Mouse (Mus musculus): Measurements from ENCODE around the gene Usp18.

The Usp18 gene

GRCm38 (mm10) chr6:121245127-121246036 is at the start of gene Usp18:
Gene Usp18, plus strand, starts transcription at chr6:121245906.
- DNase-seq, result peak; percentile 95 to 98

DNA sequence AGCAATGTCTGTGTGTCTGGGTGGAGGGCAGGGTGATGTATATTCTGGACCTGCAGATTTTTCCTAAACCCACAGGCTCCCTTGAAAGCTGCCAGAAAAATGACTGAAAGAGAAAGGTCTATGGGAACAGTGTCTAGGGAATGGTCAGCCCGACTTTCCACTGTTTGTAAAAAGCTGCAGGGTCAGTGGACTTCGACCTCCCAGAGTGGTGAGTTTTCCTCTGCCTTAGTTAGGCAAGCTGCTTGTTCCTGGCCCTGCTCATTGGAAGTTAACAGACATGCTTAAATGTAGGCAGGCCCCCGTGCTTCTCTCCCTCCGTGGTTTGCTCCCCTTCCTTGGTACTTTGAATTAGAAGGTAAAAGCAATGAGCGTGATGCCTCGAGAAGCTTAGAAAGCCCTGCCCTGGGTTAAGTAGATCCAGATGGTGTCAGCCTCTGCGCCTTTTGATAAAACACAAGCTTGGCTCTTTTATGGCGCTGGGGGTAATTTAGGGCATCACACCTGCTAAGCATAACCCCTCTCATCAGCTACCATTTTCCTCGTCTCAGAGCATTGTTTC is 47.8 kb upstream of the Usp18 start:
- DNase-seq, result peak; percentile 53 to 60

- no peak for DNase-seq
These were observed 45.2 kb upstream of the Usp18 start for GRCm38 (mm10) chr6:121200458-121200857.

DNA sequence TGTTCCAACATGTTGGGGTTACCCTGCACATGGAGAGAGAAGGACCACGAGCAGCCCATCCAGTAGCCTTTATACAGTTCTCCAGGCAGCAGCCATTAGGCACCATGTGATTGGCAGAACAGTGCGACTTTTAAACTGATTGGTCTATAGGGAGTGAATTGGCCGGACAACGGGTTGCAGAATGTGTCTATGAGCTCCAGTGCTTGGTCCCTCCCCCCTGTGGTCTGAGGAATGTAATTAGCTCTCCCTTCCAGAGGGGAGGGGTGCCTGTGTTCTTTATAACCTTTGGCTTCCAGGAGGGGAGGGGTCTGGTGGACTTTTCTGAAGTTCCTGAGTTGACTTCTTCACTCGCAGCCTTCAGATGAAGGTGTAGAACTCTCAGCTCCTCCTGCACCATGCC is 43.7 kb upstream of the Usp18 start:
- DNase-seq, result no peak

GRCm38 (mm10) chr6:121206481-121206880 is 39.2 kb upstream of the Usp18 start:
- no peak for DNase-seq

DNA sequence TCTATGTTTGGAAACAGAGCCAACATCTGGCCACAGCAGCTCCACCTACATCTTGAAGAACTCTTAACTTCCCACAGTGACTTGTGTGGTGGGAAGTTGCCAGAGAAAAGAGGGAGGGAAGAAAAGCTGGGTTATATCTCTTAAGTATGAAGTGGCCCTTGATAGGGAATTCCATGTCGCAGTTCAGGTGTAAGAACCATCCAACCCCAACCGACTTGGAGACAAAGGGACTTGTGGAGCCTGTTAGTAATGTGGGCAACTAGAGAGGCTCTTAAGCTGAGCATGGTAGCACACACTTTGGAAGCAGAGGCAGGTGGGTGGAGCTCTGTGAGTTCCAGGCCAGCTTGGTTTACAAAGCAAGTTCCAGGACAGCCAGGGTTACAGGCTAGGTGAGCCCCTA is 36.1 kb upstream of the Usp18 start:
- no peak for DNase-seq

GRCm38 (mm10) chr6:121210149-121210925 is 35.4 kb upstream of the Usp18 start, which contains the start of gene Tuba8:
Gene Tuba8, plus strand, starts transcription at chr6:121210696.
- DNase-seq, result peak; percentile 44 to 45

GRCm38 (mm10) chr6:121210926-121211289 is 34.8 kb upstream of the Usp18 start:
- no peak for DNase-seq

DNA sequence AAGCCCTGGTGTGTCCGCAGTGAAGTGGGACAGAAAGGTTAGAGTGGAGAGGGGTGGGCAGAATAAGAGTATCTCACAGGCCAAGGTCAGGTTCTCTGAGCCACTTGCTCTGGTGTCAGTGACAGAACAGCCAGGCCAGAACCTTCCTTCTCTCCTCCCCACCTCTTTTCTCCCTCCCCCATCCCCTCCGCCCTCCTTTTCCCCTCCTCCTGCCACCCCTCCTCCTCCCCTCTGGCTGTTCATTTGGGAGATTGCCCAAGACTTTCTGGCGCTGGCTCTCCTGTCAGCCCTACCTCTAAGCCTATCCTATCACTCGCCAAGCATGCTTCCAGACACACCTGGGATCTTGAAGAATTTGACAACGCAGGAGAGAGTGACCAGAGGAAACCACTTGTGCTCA is 34.0 kb upstream of the Usp18 start:
- peak; percentile 36 to 41 for DNase-seq

- DNase-seq, result no peak
These were observed 32.7 kb upstream of the Usp18 start for GRCm38 (mm10) chr6:121212988-121213387.

DNA sequence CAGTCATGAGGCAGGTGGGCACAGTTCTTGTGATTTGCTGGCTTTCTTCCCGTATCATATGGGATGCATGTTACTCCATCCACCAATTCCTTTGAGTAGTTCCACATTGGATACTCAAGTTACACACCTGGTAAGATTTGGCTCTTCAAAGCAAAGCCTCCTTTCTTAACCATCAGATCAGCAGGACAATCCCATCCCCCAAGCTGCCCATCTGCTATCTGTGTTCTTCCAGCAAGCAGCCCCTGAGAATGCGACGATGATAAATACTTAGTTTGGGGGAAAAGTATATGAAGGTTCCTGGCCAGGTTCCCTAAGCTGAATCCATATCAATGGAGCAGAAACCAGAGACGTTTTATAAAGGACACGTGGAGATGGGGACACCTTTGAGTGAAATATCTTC is 31.5 kb upstream of the Usp18 start:
- no peak for DNase-seq

DNA sequence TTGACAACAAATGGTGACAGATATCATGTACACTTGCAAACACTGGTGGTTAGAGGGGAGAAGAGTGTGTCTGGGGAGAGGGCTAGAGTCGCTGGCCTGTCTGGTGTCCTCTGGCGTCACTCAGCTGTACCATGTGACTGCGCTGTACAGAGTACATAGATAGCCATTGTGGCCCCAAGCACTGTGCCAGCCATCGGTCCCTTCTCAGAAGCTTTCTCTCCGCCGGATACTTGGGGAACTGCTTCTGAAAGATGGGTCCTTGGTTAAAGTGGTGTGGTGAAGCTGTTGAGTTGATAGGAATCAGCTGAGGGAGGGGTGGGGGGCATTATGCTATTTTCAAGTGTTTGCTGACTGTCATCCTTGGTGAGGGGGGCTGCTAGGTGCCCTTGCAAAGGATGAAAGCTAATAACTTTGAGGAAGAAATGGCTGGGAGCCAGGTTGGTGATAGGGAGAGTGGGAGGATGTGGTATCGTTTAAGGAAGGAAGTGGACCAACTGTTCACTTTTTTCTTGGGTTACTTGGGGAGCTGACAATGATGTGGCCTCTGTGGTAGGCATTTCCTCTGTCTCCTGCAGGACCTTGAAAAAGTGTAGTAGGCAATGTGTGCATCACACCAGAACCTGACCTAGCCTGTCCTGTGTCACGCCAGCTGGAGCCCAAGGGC is 30.9 kb upstream of the Usp18 start:
- no peak for DNase-seq

GRCm38 (mm10) chr6:121215336-121215735 is 30.4 kb upstream of the Usp18 start:
- DNase-seq, result no peak

DNA sequence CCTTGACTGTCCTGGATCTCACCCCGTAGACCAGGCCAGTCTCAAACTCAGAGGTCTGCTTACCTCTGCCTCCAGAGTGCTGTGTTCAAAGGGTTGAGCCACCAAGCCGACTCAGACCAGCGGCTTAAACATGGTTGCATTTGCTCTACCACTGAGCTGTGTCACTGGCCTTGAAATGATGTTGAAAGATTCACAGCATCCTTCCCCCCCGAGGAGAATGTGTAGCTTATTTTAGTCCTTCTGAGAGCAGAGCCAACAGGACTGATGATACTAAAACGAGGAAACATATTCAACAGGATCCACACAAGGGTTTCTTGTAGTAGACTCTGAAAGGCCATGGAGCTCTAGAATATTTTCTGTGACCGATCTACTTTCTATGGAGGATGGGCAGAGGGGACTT is 29.8 kb upstream of the Usp18 start:
- no peak for DNase-seq

GRCm38 (mm10) chr6:121216589-121217255 is 29.0 kb upstream of the Usp18 start:
- no peak for DNase-seq

GRCm38 (mm10) chr6:121218002-121218401 is 27.7 kb upstream of the Usp18 start:
- DNase-seq, result no peak

GRCm38 (mm10) chr6:121219406-121219805 is 26.3 kb upstream of the Usp18 start:
- DNase-seq, result no peak

DNA sequence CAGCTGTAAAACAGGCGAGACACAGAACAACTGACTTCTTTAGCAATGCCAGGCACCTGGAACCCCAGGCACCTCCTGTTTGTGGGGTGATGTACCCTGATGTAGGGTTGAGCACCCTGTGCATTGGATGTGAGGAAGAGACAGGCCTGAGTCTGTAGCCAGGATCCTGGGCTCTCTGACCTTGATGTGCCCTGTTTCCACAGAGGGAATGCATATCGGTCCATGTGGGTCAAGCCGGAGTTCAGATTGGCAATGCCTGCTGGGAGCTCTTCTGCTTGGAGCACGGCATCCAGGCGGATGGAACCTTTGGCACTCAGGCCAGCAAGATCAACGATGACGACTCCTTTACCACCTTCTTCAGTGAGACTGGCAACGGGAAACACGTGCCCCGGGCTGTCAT is 25.5 kb upstream of the Usp18 start:
- DNase-seq, result no peak

GRCm38 (mm10) chr6:121221876-121222597 is 23.7 kb upstream of the Usp18 start:
- DNase-seq, result no peak

DNA sequence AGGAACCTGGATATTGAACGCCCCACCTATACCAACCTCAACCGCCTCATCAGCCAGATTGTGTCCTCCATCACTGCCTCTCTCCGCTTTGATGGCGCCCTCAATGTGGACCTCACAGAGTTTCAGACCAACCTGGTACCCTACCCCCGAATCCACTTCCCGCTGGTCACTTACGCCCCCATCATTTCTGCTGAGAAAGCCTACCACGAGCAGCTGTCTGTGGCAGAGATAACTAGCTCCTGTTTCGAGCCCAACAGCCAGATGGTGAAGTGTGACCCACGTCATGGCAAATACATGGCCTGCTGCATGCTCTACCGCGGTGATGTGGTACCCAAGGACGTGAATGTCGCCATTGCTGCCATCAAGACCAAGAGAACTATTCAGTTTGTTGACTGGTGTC is 22.7 kb upstream of the Usp18 start:
- no peak for DNase-seq

DNA sequence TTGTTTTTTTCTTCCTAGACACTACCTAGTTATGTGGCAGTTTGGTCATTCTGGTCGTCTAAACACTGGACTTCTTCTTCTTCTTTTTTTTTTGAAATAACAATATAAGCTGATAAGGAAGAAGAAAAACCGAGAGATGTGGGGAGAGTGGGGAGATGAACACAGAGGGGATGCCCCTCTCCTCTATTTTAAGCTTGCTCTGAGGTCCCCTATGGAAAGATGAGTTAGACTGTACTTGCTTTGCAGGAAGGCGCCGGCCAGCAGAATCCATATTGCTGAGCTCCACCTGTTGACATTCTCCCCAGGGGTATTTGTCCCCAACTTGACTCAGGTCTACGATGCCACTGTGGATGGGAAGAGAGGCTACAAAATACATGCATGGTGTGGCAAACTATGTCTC is 21.6 kb upstream of the Usp18 start:
- DNase-seq, result no peak

- peak; percentile 47 to 61 for DNase-seq
These were observed 20.7 kb upstream of the Usp18 start for GRCm38 (mm10) chr6:121224993-121225392.

Data from kidney, postnatal 36 days (tissue).